Mouse (Mus musculus) fibroblast of lung, adult 2 months (primary cell): ENCODE data around the gene Disp1.

Experiments
- DNase-seq: peaks from one replicate; pipeline ENCODE4 v3.0.0-alpha.2; 2011; ENCODE audit warnings: low read depth

Gene Disp1

GRCm38 (mm10) chr1:183039881-183040708 is 181.2 kb downstream of the Disp1 start:
- DNase-seq: no peak

GRCm38 (mm10) chr1:183039404-183039803 is 181.9 kb downstream of the Disp1 start:
- no peak for DNase-seq
